In genomic region chr2:38597896-38598295, GRCm38 (mm10) we compare ENCODE assay signal across 17 mouse cellular contexts. TPM values are rescaled to one million over a fixed set of nuclear protein-coding genes. Genes with fewer than 3 reads are reported as not detected.
DNase-seq lines count a peak whose midpoint lies in the region; ATAC-seq and TF ChIP-seq lines count a peak whose summit lies in the region.
"Had no signal": no experiment of that assay in that cellular context is flagged by ENCODE, and none has a peak within 500 bp of the region (broad histone marks: within the 10 kb centered on the region; RNA-seq: fewer than 3 reads in every experiment).

No protein-coding gene starts in this region.

- peak; percentile 21 for DNase-seq in kidney, adult 2 months
- no peak for DNase-seq in kidney, adult 11 months
- no peak for DNase-seq in midbrain, postnatal 0 days (ENCODE audit: low spot score)
- DNase-seq in splenic B cell, adult 2 months (ENCODE audit: low read depth, low spot score) = peak; percentile 30
- DNase-seq in gastrocnemius, postnatal 10 days = no peak
- no peak for DNase-seq in thymus, adult 18-20 months
- DNase-seq: adrenal gland, postnatal 10 days; heart, adult 18-20 months; right cerebral cortex, postnatal 14 days had no signal

- no peak for TF ChIP-seq POLR2A in kidney, adult 2 months (IDR thresholded peaks at IDR 0.05; ENCODE audit: low read depth, low read length)
- TF ChIP-seq POLR2A in bone marrow, adult 2 months (IDR thresholded peaks at IDR 0.05; ENCODE audit: borderline replicate concordance, control insufficient read depth, low read depth, low read length) = no peak

- H3K27me3 ChIP-seq in kidney, adult 2 months (replicated peaks; ENCODE audit: control insufficient read depth, insufficient read depth, low read length) = no peaks in the 10 kb centered on the region; the same call in 1 of the 2 replicates
- no peaks in the 10 kb centered on the region for H3K27me3 ChIP-seq in midbrain, postnatal 0 days (ENCODE audit: insufficient read depth, low read length)
- no peaks in the 10 kb centered on the region for H3K27me3 ChIP-seq in midbrain, embryonic 15.5 days (replicated peaks)
- no peaks in the 10 kb centered on the region for H3K27me3 ChIP-seq in splenic B cell, adult 2 months (ENCODE audit: control insufficient read depth, insufficient read depth, low read length, poor library complexity, severe bottlenecking)
- H3K27me3 ChIP-seq: embryonic facial prominence, embryonic 13.5 days; limb, embryonic 13.5 days; neural tube, embryonic 12.5 days had no signal

- H3K4me2 ChIP-seq in midbrain, postnatal 0 days (ENCODE audit: low read depth, low read length, poor library complexity, severe bottlenecking) = no peak overlapping the region
- H3K4me2 ChIP-seq in midbrain, embryonic 15.5 days = no peak overlapping the region
- H3K4me2 ChIP-seq: embryonic facial prominence, embryonic 13.5 days; hindbrain, embryonic 14.5 days; limb, embryonic 13.5 days; neural tube, embryonic 12.5 days had no signal

- no peaks in the 10 kb centered on the region for H3K36me3 ChIP-seq in kidney, adult 2 months (ENCODE audit: control insufficient read depth, insufficient read depth, low read length)
- H3K36me3 ChIP-seq in midbrain, postnatal 0 days (ENCODE audit: insufficient read depth, low read length) = no peaks in the 10 kb centered on the region
- H3K36me3 ChIP-seq in midbrain, embryonic 15.5 days (replicated peaks) = no peaks in the 10 kb centered on the region
- H3K36me3 ChIP-seq in splenic B cell, adult 2 months (ENCODE audit: control insufficient read depth, insufficient read depth, low read length, poor library complexity, severe bottlenecking) = peaks cover 2% of the 10 kb centered on the region; the same call in 1 of the 2 replicates
- H3K36me3 ChIP-seq: neural tube, embryonic 12.5 days had no signal

- peak; percentile 52 for TF ChIP-seq CTCF in kidney, adult 2 months (conservative IDR thresholded peaks at IDR 0.05; ENCODE audit: insufficient read depth, insufficient read length, low read depth, low read length)
- peak; percentile 39 for TF ChIP-seq CTCF in midbrain, postnatal 0 days (IDR thresholded peaks at IDR 0.05)
- peak; percentile 35; the same call in 1 of the 2 replicates for TF ChIP-seq CTCF in bone marrow, adult 2 months (IDR thresholded peaks at IDR 0.05; ENCODE audit: control insufficient read depth, insufficient read depth, low read length)

- H3K4me3 ChIP-seq in kidney, adult 2 months (ENCODE audit: insufficient read depth, low read depth, low read length) = no peak overlapping the region
- no peak overlapping the region for H3K4me3 ChIP-seq in midbrain, postnatal 0 days (ENCODE audit: low read depth, low read length)
- no peak overlapping the region for H3K4me3 ChIP-seq in midbrain, embryonic 15.5 days
- no peak overlapping the region for H3K4me3 ChIP-seq in bone marrow, adult 2 months (replicated peaks; ENCODE audit: control insufficient read depth, low read depth, low read length)
- H3K4me3 ChIP-seq: embryonic facial prominence, embryonic 13.5 days; limb, embryonic 13.5 days; midbrain, embryonic 10.5 days; neural tube, embryonic 12.5 days had no signal

- WGBS in kidney, adult 2 months = 100% methylated on average over 1 of the region's 1 CpGs
- 94% methylated on average over 1 of the region's 1 CpGs for whole genome bisulfite sequencing in midbrain, postnatal 0 days
- WGBS in midbrain, embryonic 15.5 days = 97% methylated on average over 1 of the region's 1 CpGs
- WGBS in bone marrow, adult 2 months = 95% methylated on average over 1 of the region's 1 CpGs

- H3K4me1 ChIP-seq in kidney, adult 2 months (ENCODE audit: control insufficient read depth, insufficient read depth, low read length) = no peaks in the 10 kb centered on the region
- no peaks in the 10 kb centered on the region for H3K4me1 ChIP-seq in midbrain, postnatal 0 days (ENCODE audit: insufficient read depth, low read length)
- H3K4me1 ChIP-seq in midbrain, embryonic 15.5 days = peaks cover 17% of the 10 kb centered on the region
- H3K4me1 ChIP-seq in bone marrow, adult 2 months (ENCODE audit: control insufficient read depth, insufficient read depth, low read length) = no peaks in the 10 kb centered on the region

- no peak overlapping the region for H3K27ac ChIP-seq in kidney, adult 2 months (ENCODE audit: insufficient read depth, low read depth, low read length)
- H3K27ac ChIP-seq in midbrain, postnatal 0 days (ENCODE audit: low read depth, low read length) = no peak overlapping the region
- H3K27ac ChIP-seq in midbrain, embryonic 15.5 days = no peak overlapping the region
- H3K27ac ChIP-seq in bone marrow, adult 2 months (ENCODE audit: control insufficient read depth, insufficient read depth, low read depth, low read length, poor library complexity) = no peak overlapping the region
- H3K27ac ChIP-seq: embryonic facial prominence, embryonic 13.5 days; hindbrain, embryonic 14.5 days; limb, embryonic 13.5 days; midbrain, embryonic 10.5 days; neural tube, embryonic 12.5 days had no signal

- no peaks in the 10 kb centered on the region for H3K9me3 ChIP-seq in midbrain, postnatal 0 days (ENCODE audit: low read length)
- H3K9me3 ChIP-seq in midbrain, embryonic 15.5 days = no peaks in the 10 kb centered on the region
- H3K9me3 ChIP-seq: embryonic facial prominence, embryonic 13.5 days; limb, embryonic 13.5 days; midbrain, embryonic 10.5 days; neural tube, embryonic 12.5 days had no signal

- ATAC-seq in midbrain, postnatal 0 days (ENCODE audit: low FRiP score) = no peak
- ATAC-seq in midbrain, embryonic 15.5 days (replicated peaks) = no peak
- ATAC-seq: forebrain, embryonic 16.5 days had no signal

- H3K9ac ChIP-seq in midbrain, postnatal 0 days (replicated peaks; ENCODE audit: low read length, poor library complexity, severe bottlenecking) = no peak overlapping the region
- no peak overlapping the region for H3K9ac ChIP-seq in midbrain, embryonic 15.5 days
- H3K9ac ChIP-seq: embryonic facial prominence, embryonic 13.5 days; hindbrain, embryonic 14.5 days; limb, embryonic 13.5 days; neural tube, embryonic 12.5 days had no signal

RNA-seq across cellular contexts. Expression of gene Psmb7, which starts 46.0 kb away (rescaled TPM):
- polyA plus RNA-seq in kidney, adult 2 months (2012; rRNA removed) = 97.9 and 136 TPM in 2 replicates
- 218 and 239 TPM in 2 replicates for total RNA-seq in midbrain, postnatal 0 days (2014; rRNA removed)
- 282 and 287 TPM in 2 replicates for polyA plus RNA-seq in midbrain, postnatal 0 days (2015; fragmentation: Nextera tagmentation; extraction: Ambion mirVana)
- 260 and 270 TPM in 2 replicates for polyA plus RNA-seq in midbrain, embryonic 15.5 days (2015; fragmentation: Nextera tagmentation; extraction: Ambion mirVana)
- 46.5 and 82.9 TPM in 2 replicates for polyA plus RNA-seq in bone marrow, adult 2 months (2011; ENCODE audit: insufficient read depth, insufficient read length, low replicate concordance, missing spikeins)
- 100 to 1,000 TPM; 278 to 306 TPM for total RNA-seq in gastrocnemius, postnatal 10 days (2021)

Comparison
In these comparisons a context has a peak if more than half of its experiments do, and no peak if none do; other contexts are left out.
1. DNase-seq: peak in kidney, adult 2 months (single experiment) and splenic B cell, adult 2 months (single experiment); none in kidney, adult 11 months (single experiment), midbrain, postnatal 0 days (single experiment), gastrocnemius, postnatal 10 days (single experiment) and thymus, adult 18-20 months (0 of 2).
2. Peak in every context shown above with its lines, with median percentiles within 50 percentile points of each other: CTCF ChIP-seq.